Mouse (Mus musculus) heart, embryonic 10.5 days (tissue): ENCODE measurements around the gene Sf3b1. TPM values are rescaled to one million over a fixed set of nuclear protein-coding genes. Genes with fewer than 3 reads are reported as not detected.
"Not testable (repeated sequence)": the region's sequence is repeated elsewhere in the genome, so short reads cannot be mapped to it uniquely, and the experiment has no call there.

Experiments used
- DNase-seq: peaks from one replicate; pipeline ENCODE4 v3.0.0-alpha.2; 2017; ENCODE audit warnings: low spot score
- H3K27ac ChIP-seq: fragments of 300-500 bp; sonication (generic); 2 replicates; pipeline ENCODE4 v1.5.1; 2016; ENCODE audit warnings: mild to moderate bottlenecking
- H3K27me3 ChIP-seq: fragments of 300-500 bp; sonication (generic); 2 replicates; pipeline ENCODE4 v1.6.1; 2016; ENCODE audit warnings: mild to moderate bottlenecking; ENCODE audit not compliant: poor library complexity, insufficient read depth, severe bottlenecking
- H3K36me3 ChIP-seq: fragments of 300-500 bp; sonication (generic); 2 replicates; pipeline ENCODE4 v1.6.1; 2016; ENCODE audit warnings: mild to moderate bottlenecking, moderate library complexity
- H3K4me1 ChIP-seq: fragments of 300-500 bp; sonication (generic); 2 replicates; pipeline ENCODE4 v1.6.1; 2016; ENCODE audit warnings: mild to moderate bottlenecking
- H3K4me3 ChIP-seq: fragments of 300-500 bp; sonication (generic); 2 replicates; pipeline ENCODE4 v1.5.1; 2016; ENCODE audit warnings: mild to moderate bottlenecking, moderate library complexity
- H3K9me3 ChIP-seq: fragments of 300-500 bp; sonication (generic); 2 replicates; pipeline ENCODE4 v1.6.1; 2016; ENCODE audit warnings: mild to moderate bottlenecking, moderate library complexity
- WGBS: fragments of 180-500 bp; shearing (Covaris S2); methylation state at CpG from one replicate; pipeline ENCODE4 v1.1.7; 2016; 5-methylcytosine and 5-hydroxymethylcytosine counted together
- polyA plus RNA-seq: library from polyadenylated mRNA; unstranded; fragments of >200 nt; fragmentation: Nextera tagmentation; extraction: Ambion mirVana; gene quantifications from 2 replicates; pipeline ENCODE4 v1.2.1, GENCODE M21; 2016

Sf3b1 gene
- polyA plus RNA-seq, 1 experiment from 2014 or later: 232 TPM

GRCm38 (mm10) chr1:55025656-55026430 is 1.4 kb downstream of the Sf3b1 start:
- H3K36me3 ChIP-seq: peaks cover 8% of the 10 kb centered on the region; the same call in 1 of the 2 replicates
- no peaks in the 10 kb centered on the region for H3K27me3 ChIP-seq
- DNase-seq: no peak
- H3K4me3 ChIP-seq: peak overlapping the region; percentile 88
- no peaks in the 10 kb centered on the region; the same call in 1 of the 2 replicates for H3K4me1 ChIP-seq
- 11% methylated on average over 10 of the region's 10 CpGs for WGBS
- H3K9me3 ChIP-seq: no peaks in the 10 kb centered on the region
- H3K27ac ChIP-seq: peak overlapping the region; percentile 98

- Histone ChIP-seq H3K4me3 (no peak overlapping the region), H3K27ac (no peak overlapping the region), H3K27me3 (no peaks in the 10 kb centered on the region), H3K9me3 (no peaks in the 10 kb centered on the region), H3K4me1 (no peaks in the 10 kb centered on the region; the same call in 1 of the 2 replicates), H3K36me3 (peaks cover 34% of the 10 kb centered on the region)
- no peak for DNase-seq
These were observed 5.4 kb downstream of the Sf3b1 start for GRCm38 (mm10) chr1:55021907-55022306.

- Histone ChIP-seq H3K4me3 (no peak overlapping the region), H3K27me3 (no peaks in the 10 kb centered on the region), H3K9me3 (no peaks in the 10 kb centered on the region), H3K27ac (no peak overlapping the region), H3K4me1 (no peaks in the 10 kb centered on the region), H3K36me3 (peaks cover 93% of the 10 kb centered on the region)
- DNase-seq: no peak
- 77% methylated on average over 3 of the region's 3 CpGs for WGBS
These were observed 14.8 kb downstream of the Sf3b1 start for GRCm38 (mm10) chr1:55012513-55012912.

GRCm38 (mm10) chr1:55008313-55008712 is 19.0 kb downstream of the Sf3b1 start:
- not testable (repeated sequence) for H3K9me3 ChIP-seq, H3K27ac ChIP-seq, H3K4me1 ChIP-seq, H3K4me3 ChIP-seq, DNase-seq, H3K27me3 ChIP-seq
- 85% methylated on average over 2 of the region's 2 CpGs for WGBS
- H3K36me3 ChIP-seq: peaks cover 94% of the 10 kb centered on the region

GRCm38 (mm10) chr1:54993581-54993980 is 33.7 kb downstream of the Sf3b1 start:
- Histone ChIP-seq H3K9me3 (no peaks in the 10 kb centered on the region), H3K27me3 (no peaks in the 10 kb centered on the region), H3K4me3 (no peak overlapping the region), H3K4me1 (no peaks in the 10 kb centered on the region), H3K36me3 (peaks cover 93% of the 10 kb centered on the region), H3K27ac (no peak overlapping the region)
- DNase-seq: no peak
- 91% methylated on average over 5 of the region's 5 CpGs for WGBS

- H3K4me1 ChIP-seq: no peaks in the 10 kb centered on the region
- no peaks in the 10 kb centered on the region for H3K27me3 ChIP-seq
- 95% methylated on average over 5 of the region's 5 CpGs for WGBS
- no peak overlapping the region for H3K27ac ChIP-seq
- peaks cover 59% of the 10 kb centered on the region for H3K36me3 ChIP-seq
- H3K9me3 ChIP-seq: no peaks in the 10 kb centered on the region
- no peak for DNase-seq
- no peak overlapping the region for H3K4me3 ChIP-seq
These were observed 41.0 kb downstream of the Sf3b1 start for GRCm38 (mm10) chr1:54986248-54986647.

- H3K4me1 ChIP-seq: no peaks in the 10 kb centered on the region
- 78% methylated on average over 3 of the region's 3 CpGs for WGBS
- H3K4me3 ChIP-seq: no peak overlapping the region
- DNase-seq: no peak
- no peaks in the 10 kb centered on the region for H3K27me3 ChIP-seq
- H3K36me3 ChIP-seq: peaks cover 56% of the 10 kb centered on the region
- no peaks in the 10 kb centered on the region for H3K9me3 ChIP-seq
- H3K27ac ChIP-seq: no peak overlapping the region
These were observed 41.5 kb downstream of the Sf3b1 start for GRCm38 (mm10) chr1:54985831-54986230.

GRCm38 (mm10) chr1:54984154-54984553 is 43.1 kb downstream of the Sf3b1 start:
- no peaks in the 10 kb centered on the region for H3K27me3 ChIP-seq
- H3K4me1 ChIP-seq: no peaks in the 10 kb centered on the region
- 89% methylated on average over 7 of the region's 7 CpGs for WGBS
- H3K4me3 ChIP-seq: no peak overlapping the region
- no peaks in the 10 kb centered on the region for H3K9me3 ChIP-seq
- DNase-seq: no peak
- H3K36me3 ChIP-seq: peaks cover 40% of the 10 kb centered on the region
- no peak overlapping the region for H3K27ac ChIP-seq

- no peak for DNase-seq
- Histone ChIP-seq H3K4me1 (no peaks in the 10 kb centered on the region), H3K27ac (no peak overlapping the region), H3K27me3 (no peaks in the 10 kb centered on the region), H3K9me3 (no peaks in the 10 kb centered on the region), H3K4me3 (no peak overlapping the region), H3K36me3 (peaks cover 36% of the 10 kb centered on the region)
- WGBS: 60% methylated on average over 3 of the region's 3 CpGs
These were observed 43.9 kb downstream of the Sf3b1 start for GRCm38 (mm10) chr1:54983339-54983738.

- no peak overlapping the region for H3K4me3 ChIP-seq
- peaks cover 29% of the 10 kb centered on the region for H3K36me3 ChIP-seq
- 79% methylated on average over 3 of the region's 3 CpGs for WGBS
- no peak for DNase-seq
- H3K27ac ChIP-seq: no peak overlapping the region
- H3K9me3 ChIP-seq: no peaks in the 10 kb centered on the region
- H3K4me1 ChIP-seq: no peaks in the 10 kb centered on the region
- H3K27me3 ChIP-seq: no peaks in the 10 kb centered on the region
These were observed 44.6 kb downstream of the Sf3b1 start for GRCm38 (mm10) chr1:54982636-54983035.

GRCm38 (mm10) chr1:54979226-54979984 is 47.9 kb downstream of the Sf3b1 start:
- H3K27ac ChIP-seq: no peak overlapping the region
- H3K27me3 ChIP-seq: no peaks in the 10 kb centered on the region
- 51% methylated on average over 1 of the region's 1 CpGs for WGBS
- no peaks in the 10 kb centered on the region for H3K9me3 ChIP-seq
- H3K36me3 ChIP-seq: peaks cover 4% of the 10 kb centered on the region; the same call in 1 of the 2 replicates
- no peak for DNase-seq
- H3K4me3 ChIP-seq: no peak overlapping the region
- H3K4me1 ChIP-seq: no peaks in the 10 kb centered on the region

- H3K4me1 ChIP-seq: no peaks in the 10 kb centered on the region
- no peak for DNase-seq
- H3K4me3 ChIP-seq: no peak overlapping the region
- no peaks in the 10 kb centered on the region for H3K27me3 ChIP-seq
- no peak overlapping the region for H3K27ac ChIP-seq
- H3K36me3 ChIP-seq: no peaks in the 10 kb centered on the region
- no peaks in the 10 kb centered on the region for H3K9me3 ChIP-seq
- 81% methylated on average over 5 of the region's 5 CpGs for WGBS
These were observed 55.4 kb downstream of the Sf3b1 start for GRCm38 (mm10) chr1:54971687-54972404.

GRCm38 (mm10) chr1:54966858-54967257 is 60.4 kb downstream of the Sf3b1 start:
- Histone ChIP-seq H3K4me3 (no peak overlapping the region), H3K9me3 (no peaks in the 10 kb centered on the region), H3K27me3 (no peaks in the 10 kb centered on the region), H3K36me3 (no peaks in the 10 kb centered on the region), H3K4me1 (no peaks in the 10 kb centered on the region), H3K27ac (no peak overlapping the region)
- DNase-seq: no peak
- 88% methylated on average over 3 of the region's 3 CpGs for WGBS
